Mouse (Mus musculus) kidney, postnatal 14 days (tissue): ENCODE measurements at regions not wholly inside any gene's neighbourhood (a gene's known extent, or its start where the extent isn't known, plus 50 kb on each side); places are given as distances from the start of the nearest gene placed in this dataset.

Source experiments
- DNase-seq: peaks from one replicate; pipeline ENCODE4 v3.0.0; 2022; ENCODE audit warnings: mixed read lengths

GRCm38 (mm10) chr1:153962161-153962720 lies 62.2 kb upstream of the Teddm2 start:
- DNase-seq: no peak

- peak; percentile 17 for DNase-seq
Observed at GRCm38 (mm10) chr1:153963744-153964342, 63.8 kb upstream of the Teddm2 start.

GRCm38 (mm10) chr1:153969401-153969800 lies 69.4 kb upstream of the Teddm2 start:
- no peak for DNase-seq

GRCm38 (mm10) chr1:153974300-153974699 lies 74.3 kb upstream of the Teddm2 start:
- no peak for DNase-seq

GRCm38 (mm10) chr1:153977963-153978726 lies 78.1 kb upstream of the Teddm2 start:
- peak; percentile 9 for DNase-seq

GRCm38 (mm10) chr1:153980886-153981285 lies 80.9 kb upstream of the Teddm2 start:
- peak; percentile 9 for DNase-seq

GRCm38 (mm10) chr1:153985595-153985994 lies 85.6 kb upstream of the Teddm2 start:
- no peak for DNase-seq

GRCm38 (mm10) chr1:153986632-153987031 lies 86.6 kb upstream of the Teddm2 start:
- no peak for DNase-seq

- peak; percentile 4 for DNase-seq
Observed at GRCm38 (mm10) chr1:153988297-153988696, 88.3 kb upstream of the Teddm2 start.

GRCm38 (mm10) chr1:153990651-153991435 lies 90.8 kb upstream of the Teddm2 start:
- DNase-seq: no peak

GRCm38 (mm10) chr1:153992466-153992865 lies 92.4 kb upstream of the Teddm2 start:
- DNase-seq: peak; percentile 12

GRCm38 (mm10) chr1:153994871-153995270 lies 94.8 kb upstream of the Teddm2 start:
- no peak for DNase-seq

GRCm38 (mm10) chr1:153997201-153998181 lies 97.5 kb upstream of the Teddm2 start:
- DNase-seq: no peak

- DNase-seq: no peak
Observed at GRCm38 (mm10) chr1:153999776-154000175, 99.7 kb upstream of the Teddm2 start.

- DNase-seq: no peak
Observed at GRCm38 (mm10) chr1:154003669-154004068, 103.6 kb upstream of the Teddm2 start.

- DNase-seq: no peak
Observed at GRCm38 (mm10) chr1:154004647-154005046, 104.6 kb upstream of the Teddm2 start.

- no peak for DNase-seq
Observed at GRCm38 (mm10) chr1:154006055-154006454, 106.0 kb upstream of the Teddm2 start.

- no peak for DNase-seq
Observed at GRCm38 (mm10) chr1:154007440-154007839, 107.4 kb upstream of the Teddm2 start.

- no peak for DNase-seq
Observed at GRCm38 (mm10) chr1:154008593-154009310, 108.7 kb upstream of the Teddm2 start.

- no peak for DNase-seq
Observed at GRCm38 (mm10) chr1:154010681-154011080, 110.7 kb upstream of the Teddm2 start.

- DNase-seq: no peak
Observed at GRCm38 (mm10) chr1:154016516-154016915, 116.5 kb upstream of the Teddm2 start.
